ENCODE assay signal across 8 mouse cellular contexts in genomic region chr1:34438381-34439051, GRCm38 (mm10). TPM values are rescaled to one million over a fixed set of nuclear protein-coding genes. Genes with fewer than 3 reads are reported as not detected.
A peak's percentile ranks its signal among the peaks of the same experiment; 100 is the strongest.
DNase-seq lines count a peak whose midpoint lies in the region; ATAC-seq and TF ChIP-seq lines count a peak whose summit lies in the region.

No protein-coding gene starts in this region.

- peaks cover 8% of the 10 kb centered on the region for H3K36me3 ChIP-seq in hindbrain, embryonic 15.5 days
- peaks cover 14% of the 10 kb centered on the region for H3K36me3 ChIP-seq in midbrain, postnatal 0 days (ENCODE audit: insufficient read depth, low read length)

- H3K4me3 ChIP-seq in layer of hippocampus, adult 2 months: peak overlapping the region; percentile 81
- peak overlapping the region; percentile 70 for H3K4me3 ChIP-seq in bone marrow macrophage, adult 2 months (ENCODE audit: insufficient read depth, low read length)
- H3K4me3 ChIP-seq in hindbrain, embryonic 15.5 days: peak overlapping the region; percentile 68
- H3K4me3 ChIP-seq in midbrain, postnatal 0 days (ENCODE audit: low read depth, low read length): peak overlapping the region; percentile 76

- peak overlapping the region; percentile 18; the same call in 1 of the 2 replicates for H3K9ac ChIP-seq in hindbrain, embryonic 15.5 days
- peak overlapping the region; percentile 62 for H3K9ac ChIP-seq in midbrain, postnatal 0 days (replicated peaks; ENCODE audit: low read length, poor library complexity, severe bottlenecking)

- H3K27ac ChIP-seq in layer of hippocampus, adult 2 months: no peak overlapping the region
- H3K27ac ChIP-seq in bone marrow macrophage, adult 2 months (ENCODE audit: insufficient read depth, low read depth, low read length): peak overlapping the region; percentile 51
- no peak overlapping the region for H3K27ac ChIP-seq in hindbrain, embryonic 15.5 days (replicated peaks)
- no peak overlapping the region for H3K27ac ChIP-seq in midbrain, postnatal 0 days (ENCODE audit: low read depth, low read length)

- no peak for DNase-seq in layer of hippocampus, adult 2 months (ENCODE audit: low spot score in 2 of 2)
- no peak for DNase-seq in layer of hippocampus, postnatal 25 days (ENCODE audit: extremely low spot score in 1 of 2, low spot score in 1 of 2)
- no peak for DNase-seq in midbrain, postnatal 0 days (ENCODE audit: low spot score)
- DNase-seq in layer of hippocampus, adult 9-11 months: no peak
- DNase-seq in cerebellum, postnatal 4 days (ENCODE audit: low spot score in 2 of 2): no peak
- no peak for DNase-seq in lung, postnatal 14 days

- no peak for TF ChIP-seq POLR2A in bone marrow macrophage, adult 2 months (IDR thresholded peaks at IDR 0.05; ENCODE audit: borderline replicate concordance, low read depth, low read length)

- WGBS in hindbrain, embryonic 15.5 days: 45% methylated on average over 16 of the region's 20 CpGs
- 43% methylated on average over 15 of the region's 20 CpGs for WGBS in midbrain, postnatal 0 days

- no peak for TF ChIP-seq CTCF in layer of hippocampus, adult 2 months (conservative IDR thresholded peaks at IDR 0.05)
- no peak for TF ChIP-seq CTCF in bone marrow macrophage, adult 2 months (IDR thresholded peaks at IDR 0.05; ENCODE audit: low read depth, low read length)
- TF ChIP-seq CTCF in midbrain, postnatal 0 days (IDR thresholded peaks at IDR 0.05): no peak

- H3K27me3 ChIP-seq in hindbrain, embryonic 15.5 days: no peaks in the 10 kb centered on the region
- no peaks in the 10 kb centered on the region for H3K27me3 ChIP-seq in midbrain, postnatal 0 days (ENCODE audit: insufficient read depth, low read length)

- peaks cover 14% of the 10 kb centered on the region for H3K4me1 ChIP-seq in bone marrow macrophage, adult 2 months (ENCODE audit: control insufficient read depth, insufficient read depth, low read length)
- H3K4me1 ChIP-seq in hindbrain, embryonic 15.5 days (replicated peaks): peaks cover 34% of the 10 kb centered on the region
- 0 out of 2 replicates have a peak, but pooled peaks cover 2% of the 10 kb centered on the region for H3K4me1 ChIP-seq in midbrain, postnatal 0 days (ENCODE audit: insufficient read depth, low read length)

- no peaks in the 10 kb centered on the region for H3K9me3 ChIP-seq in hindbrain, embryonic 15.5 days
- H3K9me3 ChIP-seq in midbrain, postnatal 0 days (ENCODE audit: low read length): no peaks in the 10 kb centered on the region

- ATAC-seq in hindbrain, embryonic 15.5 days (ENCODE audit: low FRiP score, low read depth): no peak
- ATAC-seq in midbrain, postnatal 0 days (ENCODE audit: low FRiP score): no peak

- H3K4me2 ChIP-seq in hindbrain, embryonic 15.5 days: peak overlapping the region; percentile 70
- H3K4me2 ChIP-seq in midbrain, postnatal 0 days (ENCODE audit: low read depth, low read length, poor library complexity, severe bottlenecking): peak overlapping the region; percentile 62

RNA-seq across cellular contexts. Expression of gene Ccdc115, which starts 1.0 kb away (rescaled TPM):
- total RNA-seq in layer of hippocampus, adult 2 months (2021): 10 to 100 TPM; 19.2 to 20.3 TPM
- total RNA-seq in layer of hippocampus, postnatal 25 days (2021): 10 to 100 TPM; 17.6 to 18.4 TPM
- 44.1 and 44.5 TPM in 2 replicates for polyA plus RNA-seq in bone marrow macrophage, adult 2 months (2012; ENCODE audit: insufficient read depth, insufficient read length, missing spikeins)
- 62.2 and 64.5 TPM in 2 replicates for polyA plus RNA-seq in hindbrain, embryonic 15.5 days (2015; fragmentation: Nextera tagmentation; extraction: Ambion mirVana)
- total RNA-seq in midbrain, postnatal 0 days (2014; rRNA removed): 36.7 and 41.1 TPM in 2 replicates
- 57.5 and 58.9 TPM in 2 replicates for polyA plus RNA-seq in midbrain, postnatal 0 days (2015; fragmentation: Nextera tagmentation; extraction: Ambion mirVana)

RNA-seq across cellular contexts. Expression of gene Imp4, which starts 1.1 kb away (rescaled TPM):
- total RNA-seq in layer of hippocampus, adult 2 months (2021): 10 to 100 TPM; 34.5 to 36.6 TPM
- total RNA-seq in layer of hippocampus, postnatal 25 days (2021): 10 to 100 TPM; 31.4 to 35.8 TPM
- 35.3 and 40.9 TPM in 2 replicates for polyA plus RNA-seq in bone marrow macrophage, adult 2 months (2012; ENCODE audit: insufficient read depth, insufficient read length, missing spikeins)
- 51.1 and 52.5 TPM in 2 replicates for polyA plus RNA-seq in hindbrain, embryonic 15.5 days (2015; fragmentation: Nextera tagmentation; extraction: Ambion mirVana)
- 17.8 and 22.1 TPM in 2 replicates for total RNA-seq in midbrain, postnatal 0 days (2014; rRNA removed)
- 41.9 and 42.3 TPM in 2 replicates for polyA plus RNA-seq in midbrain, postnatal 0 days (2015; fragmentation: Nextera tagmentation; extraction: Ambion mirVana)

RNA-seq across cellular contexts. Expression of gene Ptpn18, which starts 21.0 kb away (rescaled TPM):
- 1 to 10 TPM; 5.0 to 6.3 TPM for total RNA-seq in layer of hippocampus, adult 2 months (2021)
- 1 to 10 TPM; 4.3 to 5.6 TPM for total RNA-seq in layer of hippocampus, postnatal 25 days (2021)
- 145 and 150 TPM in 2 replicates for polyA plus RNA-seq in bone marrow macrophage, adult 2 months (2012; ENCODE audit: insufficient read depth, insufficient read length, missing spikeins)
- polyA plus RNA-seq in hindbrain, embryonic 15.5 days (2015; fragmentation: Nextera tagmentation; extraction: Ambion mirVana): 5.0 and 6.1 TPM in 2 replicates
- 5.6 TPM in 1 of 2 replicates, not detected in the other for total RNA-seq in midbrain, postnatal 0 days (2014; rRNA removed)
- polyA plus RNA-seq in midbrain, postnatal 0 days (2015; fragmentation: Nextera tagmentation; extraction: Ambion mirVana): 4.7 and 5.1 TPM in 2 replicates

RNA-seq across cellular contexts. Expression of gene Prss39, which starts 59.7 kb away (rescaled TPM):
- not detected for total RNA-seq in layer of hippocampus, adult 2 months (2021)
- not detected for total RNA-seq in layer of hippocampus, postnatal 25 days (2021)
- polyA plus RNA-seq in bone marrow macrophage, adult 2 months (2012; ENCODE audit: insufficient read depth, insufficient read length, missing spikeins): not detected in 2 replicates
- polyA plus RNA-seq in hindbrain, embryonic 15.5 days (2015; fragmentation: Nextera tagmentation; extraction: Ambion mirVana): not detected in 2 replicates
- not detected in 2 replicates for total RNA-seq in midbrain, postnatal 0 days (2014; rRNA removed)
- not detected in 2 replicates for polyA plus RNA-seq in midbrain, postnatal 0 days (2015; fragmentation: Nextera tagmentation; extraction: Ambion mirVana)
